Mouse (Mus musculus): ENCODE measurements around the gene C3.

Gene C3

DNA sequence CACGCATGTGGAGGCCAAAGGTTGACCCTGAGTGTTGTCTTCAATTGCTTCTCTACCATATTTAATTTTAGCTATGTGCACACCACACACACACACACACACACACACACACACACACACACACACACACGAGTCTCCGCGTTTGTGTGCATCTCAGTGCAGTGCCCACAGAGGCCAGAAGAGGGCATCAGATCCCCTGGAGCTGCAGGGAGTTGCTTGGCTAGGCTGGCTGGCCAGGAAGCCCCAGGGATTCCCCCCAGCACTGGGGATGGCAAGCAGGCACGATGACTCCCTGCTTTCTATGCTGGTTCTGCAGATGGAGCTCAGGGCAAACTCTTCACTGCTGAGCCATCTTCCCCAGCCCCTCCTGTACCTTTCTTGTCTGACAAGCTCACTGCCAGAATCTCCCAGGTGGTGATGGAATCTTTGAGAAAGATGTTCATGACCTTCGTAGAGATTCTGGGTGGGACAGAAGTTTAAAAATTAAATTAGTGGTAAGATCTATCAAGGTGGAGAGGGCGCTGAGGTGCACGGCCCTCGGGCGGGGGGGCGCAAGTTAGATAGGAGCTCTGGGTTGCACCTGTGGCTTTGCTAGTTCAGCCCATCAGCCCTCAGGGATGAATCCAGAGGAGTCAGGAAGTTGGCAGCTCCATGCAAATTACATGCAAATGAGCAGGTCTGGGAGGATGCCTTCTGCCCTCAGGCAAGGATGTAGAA is 8.6 kb downstream of the C3 start:
- DNase-seq = peak; percentile 43

- DNase-seq = no peak
Observed at GRCm38 (mm10) chr17:57218335-57218900, 9.5 kb downstream of the C3 start.

DNA sequence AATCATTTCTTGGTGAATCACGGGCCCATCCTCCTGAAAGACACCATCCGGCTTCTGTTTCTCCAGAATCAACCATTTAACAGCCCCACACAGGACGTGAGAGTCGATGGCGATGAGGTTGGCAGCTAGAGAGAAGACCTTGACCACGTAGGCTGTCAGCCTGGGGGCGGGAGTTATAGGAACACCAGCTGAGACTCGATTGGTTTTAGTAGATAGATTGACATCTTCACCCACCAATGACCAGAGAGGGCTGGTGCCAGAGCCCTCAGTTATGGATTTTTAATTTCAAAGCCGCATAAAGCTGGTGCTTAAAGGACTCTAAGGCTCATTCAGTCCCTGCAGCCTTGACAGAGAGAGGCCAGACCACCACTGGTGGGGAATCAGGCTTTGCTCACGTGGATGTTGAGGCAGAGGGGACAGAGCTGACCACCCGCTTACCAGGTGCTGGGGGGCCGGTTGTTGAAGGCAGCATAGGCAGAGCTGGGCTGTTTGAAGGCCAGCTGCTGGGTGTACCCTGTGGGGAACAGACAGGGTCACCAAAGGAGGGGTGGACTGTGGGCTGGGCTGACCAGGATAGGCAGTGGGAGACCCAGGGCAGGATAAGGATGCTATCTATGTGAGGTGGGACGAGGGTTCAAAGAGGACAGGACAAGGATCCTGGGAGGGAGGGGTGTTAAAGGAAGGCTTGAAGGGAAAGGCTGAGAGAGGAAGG is 13.1 kb downstream of the C3 start:
- DNase-seq = no peak

DNA sequence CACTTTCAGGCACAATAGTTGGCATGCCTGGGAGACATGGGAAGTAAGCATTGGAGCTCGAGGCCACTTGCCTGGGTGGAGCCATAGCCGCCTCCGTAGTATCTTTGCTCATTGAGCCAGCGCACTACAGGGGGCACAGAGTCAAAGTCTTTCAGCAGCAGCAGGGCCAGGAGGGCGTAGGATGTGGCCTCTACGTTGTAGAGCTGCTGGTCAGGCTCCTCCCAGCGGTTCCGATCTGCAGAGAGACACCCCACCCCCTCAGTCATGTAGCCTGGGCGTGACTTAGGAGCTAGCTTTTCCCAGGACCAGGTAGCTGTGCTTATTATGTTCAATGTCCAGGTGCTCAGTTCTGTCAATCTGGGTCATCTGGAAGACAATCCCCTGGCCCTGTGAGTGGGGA is 16.4 kb downstream of the C3 start:
- no peak for DNase-seq

DNA sequence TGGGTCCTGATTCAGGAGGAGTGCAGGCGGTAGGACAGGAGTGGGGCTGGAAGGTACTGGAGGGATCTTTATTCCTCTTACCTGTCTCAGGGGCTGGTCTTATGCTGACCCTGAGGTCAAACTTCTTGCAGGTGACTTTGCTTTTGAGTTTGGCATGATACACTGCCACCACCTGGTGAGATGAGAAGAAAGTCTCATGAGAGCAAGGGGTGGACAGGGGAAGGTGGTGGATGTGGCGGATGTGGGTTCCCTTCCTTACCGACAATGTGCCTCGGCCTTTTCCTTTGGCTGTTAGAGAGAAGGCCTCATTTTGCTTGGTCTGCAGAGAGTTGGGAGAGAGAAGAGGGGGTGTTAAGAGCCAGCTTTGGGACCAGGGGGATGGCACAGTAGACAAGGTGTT is 18.6 kb downstream of the C3 start:
- no peak for DNase-seq

GRCm38 (mm10) chr17:57207938-57208337 is 20.0 kb downstream of the C3 start:
- no peak for DNase-seq

- DNase-seq = no peak
Observed at GRCm38 (mm10) chr17:57201841-57202724, 25.9 kb downstream of the C3 start.

DNA sequence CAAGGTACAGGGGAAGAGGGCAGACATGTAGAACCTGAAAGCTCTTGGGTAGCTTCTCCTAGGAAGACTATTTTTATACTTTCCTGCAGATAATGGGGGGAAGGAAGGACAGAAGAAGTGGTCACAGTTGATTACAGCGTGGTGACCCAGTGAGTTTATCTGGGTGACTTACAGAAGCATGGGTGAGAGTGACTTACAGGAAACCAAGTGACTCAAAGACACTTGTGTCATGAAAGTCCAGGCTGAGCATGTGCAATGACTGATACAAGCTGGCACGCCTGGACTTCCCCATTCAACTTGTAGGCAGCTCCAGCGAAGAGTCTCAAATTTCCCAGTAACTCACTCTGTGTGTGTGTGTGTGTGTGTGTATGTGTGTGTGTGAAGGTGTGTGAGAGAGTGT is 29.7 kb downstream of the C3 start:
- no peak for DNase-seq

DNA sequence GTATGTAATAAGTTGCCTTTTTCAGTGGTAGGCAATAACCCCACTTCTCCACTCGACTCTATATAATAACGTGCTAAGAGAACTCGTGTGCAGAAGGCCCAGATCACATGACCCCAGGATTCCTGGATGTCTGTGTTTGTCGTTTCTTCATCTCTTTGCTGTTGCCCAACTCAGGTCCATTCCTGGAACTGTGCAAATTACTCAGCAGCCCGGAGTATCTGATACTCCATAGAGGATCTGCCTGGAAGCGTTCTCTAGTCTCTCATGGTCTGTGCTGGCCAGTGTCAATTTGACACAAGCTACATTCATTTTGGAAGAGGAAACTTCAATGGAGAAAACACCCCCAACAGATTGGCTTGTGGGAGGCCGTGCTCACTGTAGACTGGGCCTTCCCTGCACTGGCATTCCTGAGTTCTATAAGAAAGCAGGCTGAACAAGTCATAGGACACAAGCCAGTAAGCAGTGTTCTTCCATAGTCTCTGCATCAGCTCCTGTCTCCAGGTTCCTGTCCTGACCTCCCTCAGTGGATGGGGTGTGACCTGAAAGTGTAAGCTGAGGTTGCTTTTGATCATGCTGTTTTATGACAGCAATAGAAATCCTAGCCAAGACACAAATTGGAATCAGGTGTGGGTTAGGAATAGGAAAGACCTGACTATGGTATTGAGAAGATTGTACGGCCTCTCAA is 32.5 kb downstream of the C3 start:
- DNase-seq = no peak

GRCm38 (mm10) chr17:57194771-57195170 is 33.2 kb downstream of the C3 start:
- no peak for DNase-seq

DNA sequence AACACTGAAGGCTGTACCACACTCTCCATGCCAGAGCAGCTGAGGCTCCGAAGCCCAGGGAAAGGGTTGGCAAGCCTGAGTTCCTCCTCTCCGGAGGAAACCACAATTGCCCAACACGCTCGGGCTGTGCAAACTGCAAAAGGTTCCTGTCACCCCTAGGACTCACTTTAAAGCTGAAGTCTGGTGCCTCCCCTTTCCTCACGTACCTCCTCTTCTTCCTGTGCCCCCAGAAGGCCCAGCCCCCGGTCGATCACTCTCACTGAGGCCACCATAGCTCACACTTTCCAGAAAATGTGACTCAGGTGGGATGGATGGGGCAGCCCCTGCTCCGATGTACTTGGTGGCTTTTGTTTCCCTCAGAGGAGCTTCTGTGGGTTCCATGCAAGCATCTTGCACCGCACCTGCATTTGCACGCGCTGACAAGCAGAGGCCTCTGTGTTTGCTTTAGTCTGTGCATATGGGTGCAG is 33.9 kb downstream of the C3 start, which contains the start of gene Tnfsf14:
Gene Tnfsf14 (minus strand): TSS at position 137 of the 467 bp plus-strand sequence.
- DNase-seq = no peak

DNA sequence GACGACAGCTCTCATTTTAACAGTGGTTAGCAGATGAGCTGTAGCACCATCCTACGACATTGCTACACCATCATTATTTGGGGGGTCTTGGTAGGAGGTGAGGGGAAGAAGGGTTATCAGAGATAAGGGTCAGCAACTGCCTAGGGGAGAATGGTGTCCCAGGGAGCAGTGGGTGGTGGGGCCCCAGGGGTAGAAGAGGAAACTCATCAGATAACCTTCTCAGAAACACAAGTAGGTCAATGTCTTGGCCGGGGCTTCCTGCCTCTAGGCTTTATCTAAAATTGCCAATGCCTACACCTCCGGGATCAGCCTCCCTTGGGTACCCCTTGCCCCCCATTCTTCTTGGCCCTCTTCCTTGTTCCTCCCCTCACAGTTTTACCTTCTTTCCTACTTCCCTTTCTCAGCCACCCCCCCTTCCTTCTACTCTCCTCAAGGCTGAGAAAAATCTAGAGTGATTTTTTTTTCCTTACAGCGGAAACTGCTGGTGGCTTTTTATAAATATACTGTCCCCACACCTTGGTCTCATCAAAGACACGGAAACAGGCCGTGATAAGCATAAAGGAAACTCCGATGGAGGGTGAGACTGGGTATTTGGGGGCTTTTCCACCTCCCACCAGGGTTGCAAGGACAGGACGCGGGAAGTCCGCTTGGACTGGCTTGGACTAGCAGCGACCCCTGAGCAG is 39.3 kb downstream of the C3 start:
- no peak for DNase-seq

- DNase-seq = no peak
Observed at GRCm38 (mm10) chr17:57185641-57186040, 42.3 kb downstream of the C3 start.

GRCm38 (mm10) chr17:57182871-57183270 is 45.1 kb downstream of the C3 start:
- DNase-seq = no peak

- no peak for DNase-seq
Observed at GRCm38 (mm10) chr17:57180363-57180762, 47.6 kb downstream of the C3 start.

- no peak for DNase-seq
Observed at GRCm38 (mm10) chr17:57173351-57173750, 54.6 kb downstream of the C3 start.

- no peak for DNase-seq
Observed at GRCm38 (mm10) chr17:57172378-57172777, 55.6 kb downstream of the C3 start.

DNA sequence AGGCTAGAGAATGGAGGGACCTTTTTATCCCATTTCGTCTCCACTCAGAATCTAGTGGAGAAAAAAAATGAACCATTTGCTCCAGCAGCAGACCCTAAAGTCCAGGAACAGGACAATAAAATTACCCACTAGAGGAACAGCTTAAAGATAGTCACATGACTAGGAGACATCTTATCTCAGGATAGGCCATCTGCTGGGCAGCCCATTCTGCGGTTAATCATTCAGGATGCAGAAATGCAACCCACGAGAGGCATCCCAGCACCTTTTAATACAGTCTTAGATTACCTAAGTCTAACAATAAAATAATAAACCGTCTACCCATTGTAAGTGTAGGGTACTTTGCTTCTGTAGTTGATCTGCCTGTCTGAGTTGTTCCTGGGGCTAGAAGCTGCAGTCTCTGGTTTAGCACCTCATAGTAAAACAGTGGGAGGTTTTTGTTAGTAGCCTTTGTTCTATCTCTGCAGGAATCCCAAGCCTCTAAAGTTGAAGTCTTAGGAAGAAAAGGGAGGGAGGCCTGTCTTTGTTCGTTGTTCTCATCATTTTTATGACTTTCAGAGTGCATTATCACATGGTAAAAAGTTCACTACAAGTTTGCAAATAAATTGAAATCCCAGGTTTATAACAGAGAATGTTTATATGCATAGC is 57.2 kb downstream of the C3 start:
- no peak for DNase-seq

DNA sequence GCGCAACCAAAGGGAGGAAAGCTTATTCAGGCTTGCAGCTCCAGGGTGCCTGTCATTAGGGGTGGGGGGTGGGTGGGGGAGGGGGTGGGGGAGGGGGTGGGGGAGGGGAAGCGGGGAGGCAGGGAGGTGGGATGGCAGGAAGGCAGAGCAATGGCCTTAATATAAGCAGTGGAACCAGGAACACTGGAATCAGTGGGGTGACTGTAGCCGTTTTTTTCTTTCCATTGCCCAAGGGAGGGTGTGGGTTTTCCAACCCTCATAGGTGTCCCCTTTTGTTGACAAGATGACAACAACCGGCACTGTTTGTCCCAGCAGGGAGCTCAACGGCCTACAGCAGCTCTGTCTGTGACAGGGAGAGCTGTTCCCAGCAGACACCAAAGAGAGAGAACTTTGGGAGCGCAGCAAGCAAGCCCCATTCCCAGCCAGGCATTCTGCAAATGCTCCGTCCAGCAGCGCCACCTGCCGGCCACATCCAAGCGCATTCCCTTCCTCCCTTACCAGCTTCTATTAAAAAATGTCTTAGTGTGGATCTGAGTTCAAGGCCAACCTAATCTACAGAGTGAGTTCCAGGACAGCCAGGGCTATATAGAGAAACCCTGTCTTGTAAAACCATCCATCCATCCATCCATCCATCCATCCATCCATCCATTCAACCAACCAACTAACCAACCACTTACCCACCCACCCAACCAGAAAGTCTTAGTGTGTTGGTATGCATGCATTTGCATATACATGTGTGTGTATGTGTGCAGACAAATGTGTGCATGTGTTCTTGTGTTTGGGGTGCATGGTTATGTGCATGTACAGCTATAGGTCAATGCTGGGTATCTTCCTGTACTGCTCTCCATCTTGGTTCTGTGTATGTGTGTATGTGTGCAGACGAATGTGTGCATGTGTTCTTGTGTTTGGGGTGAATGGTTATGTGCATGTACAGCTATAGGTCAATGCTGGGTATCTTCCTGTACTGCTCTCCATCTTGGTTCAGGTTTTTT is 60.8 kb downstream of the C3 start:
- peak; percentile 83 for DNase-seq
